Comparison of ENCODE assay signal across 20 mouse cellular contexts in the genomic region with DNA sequence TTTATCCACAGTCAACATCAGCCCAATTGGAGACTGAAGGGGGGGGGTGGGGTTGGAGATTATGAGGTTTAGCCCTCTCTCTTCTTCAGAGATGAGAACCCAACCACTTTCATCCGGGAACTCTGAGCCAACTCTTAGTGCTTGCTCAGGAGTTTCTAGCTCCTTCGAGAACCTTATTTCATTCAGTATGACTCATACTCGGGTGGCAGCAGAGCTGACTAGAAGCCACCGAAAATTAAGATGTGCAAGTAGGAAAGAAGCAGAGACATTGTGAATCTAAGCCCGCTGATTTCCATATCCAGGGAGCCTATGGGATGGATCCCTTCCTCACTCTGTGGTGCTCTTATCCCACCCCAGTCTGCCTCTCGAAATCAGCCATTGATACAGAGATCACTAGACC.
DNase-seq lines count a peak whose midpoint lies in the region; ATAC-seq and TF ChIP-seq lines count a peak whose summit lies in the region.
"Had no signal": no experiment of that assay in that cellular context is flagged by ENCODE, and none has a peak within 500 bp of the region (broad histone marks: within the 10 kb centered on the region; RNA-seq: fewer than 3 reads in every experiment).

No protein-coding gene starts in this region.

- no peak overlapping the region for H3K9ac ChIP-seq in heart, embryonic 14.5 days (ENCODE audit: low read length)
- no peak overlapping the region for H3K9ac ChIP-seq in heart, embryonic 12.5 days
- no peak overlapping the region for H3K9ac ChIP-seq in midbrain, postnatal 0 days (replicated peaks; ENCODE audit: low read length, poor library complexity, severe bottlenecking)
- H3K9ac ChIP-seq: embryonic facial prominence, embryonic 12.5 days; forebrain, embryonic 13.5 days; forebrain, postnatal 0 days; hindbrain, embryonic 15.5 days had no signal

- peaks cover 11 to 25% of the 10 kb centered on the region in 2 experiments for H3K4me1 ChIP-seq in heart, embryonic 14.5 days (ENCODE audit: control insufficient read depth in 2 of 2, insufficient read depth in 2 of 2, low read length in 2 of 2)
- peaks cover 24% of the 10 kb centered on the region for H3K4me1 ChIP-seq in heart, embryonic 12.5 days (replicated peaks)
- peaks cover 38% of the 10 kb centered on the region for H3K4me1 ChIP-seq in midbrain, embryonic 10.5 days
- H3K4me1 ChIP-seq in midbrain, postnatal 0 days (ENCODE audit: insufficient read depth, low read length) = peaks cover 5% of the 10 kb centered on the region; the same call in 1 of the 2 replicates
- no peaks in the 10 kb centered on the region for H3K4me1 ChIP-seq in brown adipose tissue, adult 24 weeks (ENCODE audit: control insufficient read depth, insufficient read depth, insufficient read length, low read length)
- H3K4me1 ChIP-seq in olfactory bulb, adult 2 months (ENCODE audit: control insufficient read depth, insufficient read depth, low read length) = peaks cover 10% of the 10 kb centered on the region; the same call in 1 of the 2 replicates

- no peak for TF ChIP-seq POLR2A in olfactory bulb, adult 2 months (IDR thresholded peaks at IDR 0.05; ENCODE audit: insufficient read depth, low read depth, low read length)

- H3K36me3 ChIP-seq in heart, embryonic 14.5 days (ENCODE audit: control insufficient read depth, insufficient read depth, low read length) = no peaks in the 10 kb centered on the region
- H3K36me3 ChIP-seq in heart, embryonic 12.5 days = no peaks in the 10 kb centered on the region
- H3K36me3 ChIP-seq in midbrain, embryonic 10.5 days = no peaks in the 10 kb centered on the region
- no peaks in the 10 kb centered on the region for H3K36me3 ChIP-seq in midbrain, postnatal 0 days (ENCODE audit: insufficient read depth, low read length)
- H3K36me3 ChIP-seq: embryonic facial prominence, embryonic 12.5 days; hindbrain, embryonic 15.5 days had no signal

- H3K9me3 ChIP-seq in heart, embryonic 14.5 days (ENCODE audit: control insufficient read depth, low read length) = no peaks in the 10 kb centered on the region
- no peaks in the 10 kb centered on the region for H3K9me3 ChIP-seq in heart, embryonic 12.5 days (replicated peaks)
- no peaks in the 10 kb centered on the region for H3K9me3 ChIP-seq in midbrain, embryonic 10.5 days (replicated peaks)
- no peaks in the 10 kb centered on the region for H3K9me3 ChIP-seq in midbrain, postnatal 0 days (ENCODE audit: low read length)
- H3K9me3 ChIP-seq: embryonic facial prominence, embryonic 12.5 days; forebrain, embryonic 13.5 days; hindbrain, embryonic 15.5 days had no signal

- no peak for DNase-seq in midbrain, embryonic 10.5 days (ENCODE audit: low spot score)
- DNase-seq in midbrain, postnatal 0 days (ENCODE audit: low spot score) = no peak
- no peak for DNase-seq in adrenal gland, adult 18-20 months (ENCODE audit: low spot score in 2 of 2)
- DNase-seq: adrenal gland, adult 8-10 months; adrenal gland, postnatal 36 days; cerebellum, adult 11-12 months; cerebellum, adult 9-10 months; cerebellum, postnatal 25 days; forebrain, postnatal 0 days; gastrocnemius, postnatal 36 days; heart, adult 18-20 months; heart, postnatal 36 days had no signal

- TF ChIP-seq CTCF in midbrain, postnatal 0 days (IDR thresholded peaks at IDR 0.05) = no peak
- no peak for TF ChIP-seq CTCF in olfactory bulb, adult 2 months (IDR thresholded peaks at IDR 0.05; ENCODE audit: insufficient read depth, low read depth, low read length)

- WGBS in heart, embryonic 14.5 days = 77% methylated on average over 6 of the region's 6 CpGs
- WGBS in heart, embryonic 12.5 days = 71% methylated on average over 6 of the region's 6 CpGs
- WGBS in midbrain, embryonic 10.5 days = 84% methylated on average over 6 of the region's 6 CpGs
- 73% methylated on average over 6 of the region's 6 CpGs for WGBS in midbrain, postnatal 0 days
- 23% methylated on average over 6 of the region's 6 CpGs for WGBS in olfactory bulb, adult 2 months

- no peak overlapping the region for H3K27ac ChIP-seq in heart, embryonic 14.5 days (replicated peaks in 1 of 2; ENCODE audit: control insufficient read depth in 1 of 2, insufficient read depth in 1 of 2, low read depth in 2 of 2, low read length in 2 of 2)
- no peak overlapping the region for H3K27ac ChIP-seq in heart, embryonic 12.5 days (ENCODE audit: poor library complexity, severe bottlenecking)
- H3K27ac ChIP-seq in midbrain, embryonic 10.5 days (replicated peaks) = 0 out of 2 replicates have a peak overlapping the region, but pooled peaks have one; percentile 28
- no peak overlapping the region for H3K27ac ChIP-seq in midbrain, postnatal 0 days (ENCODE audit: low read depth, low read length)
- H3K27ac ChIP-seq in brown adipose tissue, adult 24 weeks (replicated peaks; ENCODE audit: low read depth, low read length) = no peak overlapping the region
- peak overlapping the region; percentile 36 for H3K27ac ChIP-seq in olfactory bulb, adult 2 months (ENCODE audit: insufficient read depth, low read depth, low read length)
- H3K27ac ChIP-seq: embryonic facial prominence, embryonic 12.5 days; forebrain, embryonic 13.5 days; hindbrain, embryonic 15.5 days had no signal

- H3K4me3 ChIP-seq in heart, embryonic 14.5 days (ENCODE audit: control insufficient read depth in 1 of 2, insufficient read depth in 1 of 2, low read depth in 1 of 2, low read length in 2 of 2) = no peak overlapping the region
- no peak overlapping the region for H3K4me3 ChIP-seq in heart, embryonic 12.5 days
- H3K4me3 ChIP-seq in midbrain, embryonic 10.5 days = no peak overlapping the region
- H3K4me3 ChIP-seq in midbrain, postnatal 0 days (ENCODE audit: low read depth, low read length) = no peak overlapping the region
- peak overlapping the region; percentile 22; the same call in 1 of the 2 replicates for H3K4me3 ChIP-seq in brown adipose tissue, adult 24 weeks (ENCODE audit: insufficient read depth, low read depth, low read length)
- H3K4me3 ChIP-seq in olfactory bulb, adult 2 months (ENCODE audit: insufficient read depth, low read depth, low read length) = no peak overlapping the region
- H3K4me3 ChIP-seq: embryonic facial prominence, embryonic 12.5 days; forebrain, embryonic 13.5 days; hindbrain, embryonic 15.5 days had no signal

- H3K4me2 ChIP-seq in heart, embryonic 14.5 days (ENCODE audit: low read length) = 0 out of 2 replicates have a peak overlapping the region, but pooled peaks have one; percentile 23
- no peak overlapping the region for H3K4me2 ChIP-seq in heart, embryonic 12.5 days
- no peak overlapping the region for H3K4me2 ChIP-seq in midbrain, postnatal 0 days (ENCODE audit: low read depth, low read length, poor library complexity, severe bottlenecking)
- H3K4me2 ChIP-seq: embryonic facial prominence, embryonic 12.5 days; forebrain, embryonic 13.5 days; heart, embryonic 11.5 days; hindbrain, embryonic 15.5 days had no signal

- H3K27me3 ChIP-seq in heart, embryonic 14.5 days (ENCODE audit: control insufficient read depth, insufficient read depth, low read length) = no peaks in the 10 kb centered on the region
- no peaks in the 10 kb centered on the region for H3K27me3 ChIP-seq in heart, embryonic 12.5 days (replicated peaks)
- H3K27me3 ChIP-seq in midbrain, embryonic 10.5 days (ENCODE audit: low read depth, poor library complexity, severe bottlenecking) = peaks cover 4% of the 10 kb centered on the region; the same call in 1 of the 2 replicates
- H3K27me3 ChIP-seq in midbrain, postnatal 0 days (ENCODE audit: insufficient read depth, low read length) = no peaks in the 10 kb centered on the region
- H3K27me3 ChIP-seq: embryonic facial prominence, embryonic 12.5 days; forebrain, embryonic 13.5 days; hindbrain, embryonic 15.5 days had no signal

- ATAC-seq in heart, embryonic 14.5 days (ENCODE audit: insufficient number of reproducible peaks, insufficient read depth, low FRiP score, low read depth) = no peak
- no peak for ATAC-seq in heart, embryonic 12.5 days (ENCODE audit: insufficient number of reproducible peaks, low FRiP score)
- ATAC-seq in midbrain, postnatal 0 days (ENCODE audit: low FRiP score) = no peak
- ATAC-seq: forebrain, embryonic 13.5 days; forebrain, postnatal 0 days had no signal

Comparison
In these comparisons a context has a peak if more than half of its experiments do, and no peak if none do; other contexts are left out.
1. H3K27ac ChIP-seq: peak in midbrain, embryonic 10.5 days (single experiment) and olfactory bulb, adult 2 months (single experiment); none in heart, embryonic 14.5 days (0 of 2), heart, embryonic 12.5 days (single experiment), midbrain, postnatal 0 days (single experiment) and brown adipose tissue, adult 24 weeks (single experiment).